Mouse (Mus musculus) thymus, postnatal 14 days (tissue): ENCODE results near the gene Gabarapl1.
A peak's percentile ranks its signal among the peaks of the same experiment; 100 is the strongest.
"Not testable (repeated sequence)": the region's sequence is repeated elsewhere in the genome, so short reads cannot be mapped to it uniquely, and the experiment has no call there.

Source experiments
- DNase-seq: peaks from one replicate; pipeline ENCODE4 v3.0.0; 2021

Gene Gabarapl1

GRCm38 (mm10) chr6:129532942-129533860 is at the start of gene Gabarapl1:
Gabarapl1 (plus strand) TSS chr6:129533160.
- peak; percentile 63 for DNase-seq

GRCm38 (mm10) chr6:129494924-129495323 is 38.0 kb upstream of the Gabarapl1 start:
- no peak for DNase-seq

DNA sequence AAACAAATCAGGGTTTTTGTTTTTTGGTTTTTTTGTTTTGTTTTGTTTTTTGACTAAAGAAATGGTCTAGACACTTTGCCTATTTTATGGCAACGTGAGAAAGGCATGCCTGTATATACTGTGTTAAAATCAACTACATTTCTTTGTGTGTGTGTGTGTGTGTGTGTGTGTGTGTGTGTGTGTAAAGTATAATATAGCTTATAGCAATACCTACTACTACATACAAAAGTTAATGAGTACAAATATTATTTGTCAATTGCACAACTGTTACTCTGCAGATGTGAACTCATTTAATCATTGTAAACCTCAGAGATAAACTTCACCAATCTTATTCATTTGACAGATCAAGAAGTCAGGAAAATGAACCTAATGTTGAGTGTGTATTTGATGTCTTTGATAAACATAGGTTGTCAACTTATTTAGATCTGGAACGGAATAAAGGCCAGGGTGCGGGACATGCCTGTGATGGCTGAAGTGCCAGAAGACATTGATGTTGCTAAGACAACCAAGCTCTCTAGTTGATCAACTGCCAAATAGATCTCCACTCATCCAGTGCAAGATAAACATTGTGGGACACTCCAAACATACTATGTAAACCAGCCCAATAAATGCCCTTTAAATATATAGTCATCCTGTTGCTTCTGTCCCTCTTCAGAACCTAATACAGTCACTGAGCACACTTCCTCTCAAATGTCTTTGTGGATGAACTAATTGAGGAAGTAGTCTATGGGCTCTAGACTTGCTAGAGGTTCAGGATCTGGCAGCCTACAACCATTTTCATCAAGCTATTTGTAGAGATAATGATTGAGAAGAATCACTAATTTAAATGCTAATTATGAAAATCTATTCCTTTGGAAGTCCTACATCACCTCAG is 35.4 kb upstream of the Gabarapl1 start:
- DNase-seq: no peak

- DNase-seq: not testable (repeated sequence)
Observed at GRCm38 (mm10) chr6:129499516-129499915, 33.4 kb upstream of the Gabarapl1 start.

GRCm38 (mm10) chr6:129503471-129503870 is 29.5 kb upstream of the Gabarapl1 start:
- DNase-seq: no peak

DNA sequence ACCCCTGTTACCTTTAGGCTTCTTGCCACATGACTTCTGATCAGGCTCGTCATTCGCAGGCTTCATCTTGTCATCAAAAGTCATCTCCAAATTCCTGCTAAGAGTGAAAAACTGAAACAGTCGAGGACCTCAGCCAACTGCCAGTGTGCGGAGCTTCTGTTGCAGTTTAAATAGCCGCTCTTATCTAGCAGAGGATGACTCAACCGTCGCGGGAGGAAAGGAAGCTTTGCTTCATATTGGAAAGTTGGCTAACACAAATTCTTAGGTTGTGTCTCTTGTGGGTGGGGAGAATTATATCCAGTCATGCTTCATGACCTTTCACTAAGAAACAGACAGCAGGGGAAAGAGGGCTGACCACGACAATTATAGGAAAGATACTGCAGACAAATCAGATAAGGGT is 25.9 kb upstream of the Gabarapl1 start, which contains the start of gene Olr1:
Gene Olr1, minus strand, starts transcription at position 142 of the 400 bp plus-strand sequence.
- no peak for DNase-seq

DNA sequence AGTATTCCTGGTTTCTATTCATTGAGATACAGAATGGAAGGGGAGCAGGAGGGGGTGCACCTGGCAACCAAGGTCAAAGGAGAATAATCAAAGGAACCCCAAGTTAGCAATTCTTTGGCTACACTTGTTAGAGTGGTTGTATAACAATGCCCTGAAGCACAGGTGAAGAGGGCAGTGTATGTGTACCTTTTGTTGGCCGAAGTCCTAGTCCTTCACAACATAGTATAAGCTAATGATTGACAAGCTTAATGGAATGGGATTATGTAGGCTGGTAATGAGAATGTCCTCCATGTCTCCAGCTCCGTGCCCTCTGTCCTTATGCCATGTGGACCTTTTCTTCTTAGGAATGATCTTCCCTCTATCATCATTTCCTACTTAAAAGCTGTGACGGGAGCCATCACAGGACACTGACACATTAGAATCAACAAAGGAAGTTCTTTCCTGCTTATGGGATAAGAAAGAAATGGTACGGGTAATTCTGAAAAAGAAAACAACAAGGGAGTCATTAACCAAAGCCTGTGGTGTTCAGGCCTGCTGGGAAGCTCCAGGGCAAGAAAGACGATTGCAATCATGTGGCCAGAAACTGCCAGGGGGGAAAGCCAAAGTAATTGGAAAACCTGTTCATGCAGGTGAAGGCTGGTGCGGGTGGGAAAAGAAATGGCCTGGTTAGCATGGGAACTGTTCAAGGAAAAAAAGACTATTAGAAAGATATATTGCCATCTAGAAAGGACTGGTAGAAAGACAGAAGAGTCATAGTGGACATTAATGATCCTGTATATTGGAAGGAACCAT is 22.6 kb upstream of the Gabarapl1 start:
- no peak for DNase-seq

DNA sequence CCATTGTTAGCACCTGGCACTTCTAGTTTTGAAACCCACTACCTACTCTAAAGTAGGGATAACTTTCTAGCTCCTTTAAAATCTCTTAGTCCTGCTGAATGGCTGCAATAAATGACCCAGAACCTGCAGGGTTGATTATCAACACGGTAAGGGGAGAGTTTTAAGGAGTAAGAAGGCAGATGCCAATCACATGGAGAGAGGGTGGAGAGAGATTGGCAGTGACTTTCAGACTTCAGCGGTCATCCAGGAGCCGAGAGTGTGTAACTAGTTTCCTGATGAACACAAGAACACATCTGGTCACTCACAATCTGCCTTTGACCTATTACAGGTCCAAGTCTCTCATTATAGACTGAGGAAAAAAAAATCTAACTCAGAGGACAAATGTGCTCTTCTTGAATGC is 20.6 kb upstream of the Gabarapl1 start, which contains the start of gene Tmem52b:
Gene Tmem52b, plus strand, starts transcription at position 189 of the 400 bp plus-strand sequence.
- no peak for DNase-seq

- DNase-seq: no peak
Observed at GRCm38 (mm10) chr6:129512868-129513267, 20.1 kb upstream of the Gabarapl1 start.

GRCm38 (mm10) chr6:129513409-129513808 is 19.6 kb upstream of the Gabarapl1 start:
- DNase-seq: no peak

DNA sequence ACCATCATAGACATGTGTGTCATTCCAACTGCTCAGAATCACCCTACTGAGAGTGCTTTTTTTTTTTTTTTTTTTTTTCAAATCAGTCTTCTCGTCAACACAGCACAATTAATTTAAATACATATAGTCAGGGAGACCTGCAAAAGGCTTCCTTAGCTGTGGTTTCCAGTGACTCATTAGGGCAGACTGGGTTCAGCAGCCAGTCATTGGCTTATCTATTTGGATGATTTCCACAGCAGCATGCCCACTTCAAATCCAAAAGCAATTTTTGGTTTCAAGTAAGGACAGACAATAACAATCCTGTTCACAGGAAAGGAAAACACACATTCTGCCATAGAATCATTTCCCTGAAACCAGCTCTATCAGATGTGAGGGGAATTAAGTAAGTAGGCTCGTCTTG is 18.6 kb upstream of the Gabarapl1 start:
- DNase-seq: no peak

DNA sequence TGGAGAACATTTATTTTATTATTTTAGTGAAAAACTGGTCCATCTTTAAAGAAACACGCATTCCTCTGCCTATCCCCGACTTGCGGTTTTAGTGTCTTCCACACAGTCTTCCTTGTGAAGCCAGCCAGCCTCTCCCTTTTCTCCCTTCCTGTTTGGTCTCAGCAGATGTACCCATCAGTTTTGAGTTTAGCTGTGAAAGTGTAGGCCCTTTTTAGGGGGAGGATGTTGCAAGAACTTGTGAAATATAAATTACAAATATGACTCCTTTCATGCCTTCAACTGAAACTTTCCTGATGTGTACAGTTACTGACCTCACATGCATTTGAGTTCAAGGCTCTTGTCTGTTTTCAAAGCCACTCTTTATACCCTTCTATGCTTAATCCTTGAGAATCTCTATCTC is 17.9 kb upstream of the Gabarapl1 start:
- DNase-seq: no peak

GRCm38 (mm10) chr6:129516388-129516787 is 16.6 kb upstream of the Gabarapl1 start:
- no peak for DNase-seq

- DNase-seq: peak; percentile 18
Observed at GRCm38 (mm10) chr6:129517752-129518408, 15.1 kb upstream of the Gabarapl1 start.

- DNase-seq: no peak
Observed at GRCm38 (mm10) chr6:129526069-129526468, 6.9 kb upstream of the Gabarapl1 start.

DNA sequence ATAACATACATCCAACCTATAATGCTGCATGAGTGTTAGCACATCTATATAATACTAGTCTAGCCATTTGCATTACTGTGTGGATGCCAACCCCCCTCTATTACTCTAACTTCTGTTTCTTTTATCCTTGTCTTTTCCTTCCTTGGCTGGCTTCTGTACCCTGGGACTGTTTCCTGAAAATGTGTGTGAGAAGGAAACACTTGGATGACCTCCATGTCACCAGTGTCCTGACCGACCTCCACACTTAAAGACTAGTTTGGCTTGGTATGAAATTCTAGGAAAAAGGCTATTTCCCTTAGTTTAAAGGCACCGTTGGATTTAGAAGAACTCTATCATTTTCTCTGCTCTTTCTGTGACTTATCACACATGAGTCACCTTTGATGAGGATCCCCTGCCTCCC is 5.5 kb upstream of the Gabarapl1 start:
- no peak for DNase-seq

GRCm38 (mm10) chr6:129529605-129530004 is 3.4 kb upstream of the Gabarapl1 start:
- DNase-seq: no peak

DNA sequence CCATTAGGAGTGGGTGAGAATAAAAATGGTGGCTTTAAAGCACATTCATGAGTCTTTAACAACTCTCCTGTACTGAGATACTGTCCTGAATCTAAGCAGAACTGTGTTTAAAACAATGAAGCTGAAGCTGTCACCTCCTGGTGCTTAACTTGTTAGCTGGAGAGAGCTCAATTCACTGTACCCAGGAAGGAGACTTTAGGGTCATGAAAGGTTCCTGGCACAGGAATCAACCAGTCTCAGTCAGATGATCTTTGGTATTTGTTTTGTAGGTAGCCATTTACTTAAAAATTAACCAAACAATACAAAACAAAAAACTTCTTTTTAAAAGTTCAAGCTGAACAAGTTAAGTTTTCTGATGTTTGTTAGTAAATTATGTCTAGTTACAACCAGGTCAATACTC is 2.7 kb upstream of the Gabarapl1 start:
- no peak for DNase-seq

DNA sequence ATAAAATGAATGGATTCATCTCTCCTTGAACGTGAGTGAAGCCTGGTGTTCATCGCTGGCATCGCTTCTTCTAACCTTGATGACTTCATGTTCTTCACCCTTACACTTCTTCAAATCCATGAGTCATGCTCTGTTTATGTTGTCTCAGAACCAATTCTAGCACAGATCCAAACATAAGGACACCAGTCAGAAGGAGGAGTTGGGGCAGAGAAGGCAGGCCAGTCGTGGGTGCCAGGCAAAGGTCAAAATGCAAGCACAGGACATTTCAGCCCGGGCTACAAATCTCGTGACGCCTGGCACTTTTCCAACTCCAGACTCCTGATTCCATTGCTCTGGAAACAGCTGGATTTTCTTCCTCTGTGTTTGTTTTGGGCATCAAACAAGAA is 411 bp upstream of the Gabarapl1 start:
- DNase-seq: no peak

DNA sequence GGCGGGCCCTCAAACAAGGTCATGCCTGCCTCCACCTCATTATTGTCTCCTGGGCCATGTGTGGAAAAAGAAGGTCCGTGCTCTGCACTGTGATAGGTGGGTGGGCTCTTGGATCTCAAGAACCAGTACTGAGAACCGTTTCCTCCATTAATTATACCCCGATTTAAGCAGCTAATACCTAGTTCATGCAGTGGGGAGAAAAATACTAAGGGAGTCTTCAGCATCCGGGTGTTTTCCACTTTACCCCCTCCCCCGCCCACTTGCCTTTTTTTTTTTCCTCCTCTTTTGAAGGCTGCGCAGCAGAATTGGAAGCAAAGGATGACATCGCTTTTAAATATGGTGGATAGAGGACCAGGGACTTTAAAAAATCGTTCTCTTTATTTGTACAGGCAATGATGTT is 1.1 kb downstream of the Gabarapl1 start:
- no peak for DNase-seq

GRCm38 (mm10) chr6:129534627-129535190 is 1.7 kb downstream of the Gabarapl1 start:
- DNase-seq: no peak

GRCm38 (mm10) chr6:129535723-129536122 is 2.8 kb downstream of the Gabarapl1 start:
- DNase-seq: no peak
